Mouse (Mus musculus) hindbrain, postnatal 0 days (tissue): ENCODE measurements at regions not wholly inside any gene's neighbourhood (a gene's known extent, or its start where the extent isn't known, plus 50 kb on each side); places are given as distances from the start of the nearest gene placed in this dataset.

Experiments used
- ATAC-seq: fragments of 200-750 bp; cut with Nextera tagmentation; 2 replicates; pipeline ENCODE4 v1.8.0; 2017; ENCODE audit warnings: mild to moderate bottlenecking, moderate TSS enrichment, moderate library complexity
- DNase-seq: peaks from one replicate; pipeline ENCODE4 v3.0.0-alpha.2; 2015; ENCODE audit warnings: low spot score
- H3K27ac ChIP-seq: fragments of 300-500 bp; sonication (generic); 2 replicates; pipeline ENCODE4 v1.5.1; 2014; ENCODE audit warnings: mild to moderate bottlenecking
- H3K27me3 ChIP-seq: fragments of 300-500 bp; sonication (generic); 2 replicates; pipeline ENCODE4 v1.6.1; 2014; ENCODE audit warnings: low read length, mixed read lengths; ENCODE audit not compliant: insufficient read depth
- H3K36me3 ChIP-seq: fragments of 300-500 bp; sonication (generic); 2 replicates; pipeline ENCODE4 v1.6.1; 2014; ENCODE audit warnings: low read length, mixed read lengths; ENCODE audit not compliant: insufficient read depth
- H3K4me1 ChIP-seq: fragments of 300-500 bp; sonication (generic); 2 replicates; pipeline ENCODE4 v1.6.1; 2014; ENCODE audit warnings: antibody characterized with exemption, low read length, mixed read lengths; ENCODE audit not compliant: insufficient read depth
- H3K4me2 ChIP-seq: fragments of 300-500 bp; sonication (generic); 2 replicates; pipeline ENCODE4 v1.6.1; 2014; ENCODE audit warnings: low read depth, mild to moderate bottlenecking, low read length, moderate library complexity, mixed read lengths
- H3K4me3 ChIP-seq: fragments of 300-500 bp; sonication (generic); 2 replicates; pipeline ENCODE4 v1.5.1; 2014; ENCODE audit warnings: low read length
- H3K9ac ChIP-seq: fragments of 300-500 bp; sonication (generic); replicated peaks from 2 replicates; pipeline ENCODE4 v1.6.1; 2014; ENCODE audit warnings: mild to moderate bottlenecking, low read length, moderate library complexity, mixed read lengths
- H3K9me3 ChIP-seq: fragments of 300-500 bp; sonication (generic); 2 replicates; pipeline ENCODE4 v1.6.1; 2016; ENCODE audit warnings: low read length, mixed read lengths
- CTCF ChIP-seq: IDR thresholded peaks from 2 replicates; pipeline ENCODE4 v1.5.1; 2016; ENCODE audit warnings: antibody characterized with exemption, control low read depth, low read depth
- WGBS: fragments of 180-500 bp; shearing (Covaris S2); extraction: QIAGEN DNeasy Blood & Tissue Kit; methylation state at CpG from one replicate; pipeline ENCODE4 v1.1.7; 2014; 5-methylcytosine and 5-hydroxymethylcytosine counted together

DNA sequence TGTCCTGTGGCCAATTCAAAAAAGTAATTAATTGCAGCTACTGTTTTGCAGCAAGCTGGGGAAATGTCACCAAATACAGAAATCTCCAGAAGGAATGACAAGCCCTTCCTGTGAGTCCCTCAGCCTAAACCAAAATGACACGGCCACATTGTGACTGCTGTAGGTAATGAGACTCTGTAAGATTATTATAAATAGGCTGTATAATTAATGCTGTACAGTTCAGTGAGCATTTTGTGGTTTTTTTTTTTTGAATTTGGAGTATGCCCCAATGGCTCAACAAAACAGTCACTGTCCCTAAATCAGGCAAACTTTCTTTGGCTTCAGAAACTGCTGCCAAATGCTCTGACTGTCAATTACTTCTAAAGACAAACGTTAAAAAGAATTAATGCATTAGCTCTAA lies 615.9 kb upstream of the Sema6d start:
- no peaks in the 10 kb centered on the region for H3K9me3 ChIP-seq
- TF ChIP-seq CTCF: no peak
- 24% methylated on average over 2 of the region's 2 CpGs for WGBS
- DNase-seq (no peak), ATAC-seq (no peak)
- H3K4me2 ChIP-seq: no peak overlapping the region
- no peak overlapping the region for H3K4me3 ChIP-seq
- H3K27me3 ChIP-seq: no peaks in the 10 kb centered on the region
- no peaks in the 10 kb centered on the region for H3K4me1 ChIP-seq
- no peaks in the 10 kb centered on the region for H3K36me3 ChIP-seq
- no peak overlapping the region for H3K27ac ChIP-seq
- no peak overlapping the region for H3K9ac ChIP-seq

GRCm38 (mm10) chr2:123486681-123487080 lies 603.1 kb upstream of the Sema6d start:
- ATAC-seq (no peak), DNase-seq (no peak)
- Histone ChIP-seq H3K4me1 (no peaks in the 10 kb centered on the region), H3K36me3 (no peaks in the 10 kb centered on the region), H3K9ac (no peak overlapping the region), H3K9me3 (no peaks in the 10 kb centered on the region), H3K27ac (no peak overlapping the region), H3K4me2 (no peak overlapping the region), H3K4me3 (no peak overlapping the region), H3K27me3 (no peaks in the 10 kb centered on the region)
- 42% methylated on average over 1 of the region's 1 CpGs for WGBS
- TF ChIP-seq CTCF: no peak

- Histone ChIP-seq H3K4me1 (no peaks in the 10 kb centered on the region), H3K27me3 (no peaks in the 10 kb centered on the region), H3K4me3 (no peak overlapping the region), H3K36me3 (no peaks in the 10 kb centered on the region), H3K27ac (no peak overlapping the region), H3K4me2 (no peak overlapping the region), H3K9ac (no peak overlapping the region), H3K9me3 (no peaks in the 10 kb centered on the region)
- no peak for ATAC-seq
- no peak for TF ChIP-seq CTCF
- DNase-seq: no peak
- 89% methylated on average over 1 of the region's 1 CpGs for WGBS
Observed at GRCm38 (mm10) chr2:123506162-123506561, 583.6 kb upstream of the Sema6d start.

DNA sequence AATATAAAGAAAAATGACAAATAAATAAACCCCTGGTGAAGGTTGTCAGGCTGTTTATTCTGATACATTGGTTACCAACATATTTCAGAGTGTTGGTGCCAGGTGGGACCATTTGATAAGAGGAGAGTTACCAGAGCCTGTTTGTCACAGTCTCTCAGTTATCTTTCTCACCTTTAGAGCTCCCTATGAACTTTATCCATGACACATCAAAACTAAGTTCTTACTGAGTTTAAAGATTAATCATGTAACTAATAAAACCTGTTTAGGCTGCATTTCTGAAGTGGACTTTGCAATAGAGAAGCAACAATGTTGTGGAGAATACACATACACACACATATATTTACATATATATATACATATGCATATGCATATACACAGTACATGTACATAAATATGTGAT lies 582.7 kb upstream of the Sema6d start:
- DNase-seq (no peak), ATAC-seq (no peak)
- Histone ChIP-seq H3K27me3 (no peaks in the 10 kb centered on the region), H3K4me3 (no peak overlapping the region), H3K4me2 (no peak overlapping the region), H3K27ac (no peak overlapping the region), H3K9me3 (no peaks in the 10 kb centered on the region), H3K36me3 (no peaks in the 10 kb centered on the region), H3K9ac (no peak overlapping the region), H3K4me1 (no peaks in the 10 kb centered on the region)
- TF ChIP-seq CTCF: no peak

DNA sequence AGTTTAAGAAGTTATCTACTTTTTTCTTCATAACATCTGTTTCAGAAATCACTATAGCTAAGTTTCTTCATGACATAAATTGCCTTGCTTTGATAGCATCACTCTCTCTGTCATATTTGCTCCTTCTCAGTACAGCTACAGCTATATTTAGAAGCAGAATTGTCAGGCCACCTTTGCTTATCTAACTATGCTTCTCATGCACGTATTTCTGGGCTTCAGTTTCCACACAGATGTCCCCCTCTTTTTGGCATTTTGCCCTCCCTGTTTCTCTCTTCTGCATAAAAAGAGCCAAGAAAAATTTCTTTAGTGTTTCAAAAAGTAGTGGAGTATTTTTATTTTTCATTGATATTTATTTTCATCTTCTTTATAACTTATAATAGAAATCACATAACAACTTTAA lies 560.9 kb upstream of the Sema6d start:
- Histone ChIP-seq H3K27me3 (no peaks in the 10 kb centered on the region), H3K36me3 (no peaks in the 10 kb centered on the region), H3K4me3 (no peak overlapping the region), H3K4me2 (no peak overlapping the region), H3K9me3 (no peaks in the 10 kb centered on the region), H3K4me1 (no peaks in the 10 kb centered on the region), H3K27ac (no peak overlapping the region), H3K9ac (no peak overlapping the region)
- 45% methylated on average over 1 of the region's 1 CpGs for WGBS
- ATAC-seq (no peak), DNase-seq (peak; percentile 28)
- TF ChIP-seq CTCF: no peak

- Histone ChIP-seq H3K27me3 (no peaks in the 10 kb centered on the region), H3K4me3 (no peak overlapping the region), H3K4me1 (no peaks in the 10 kb centered on the region), H3K27ac (peak overlapping the region; percentile 28; the same call in 1 of the 2 replicates), H3K36me3 (no peaks in the 10 kb centered on the region), H3K9ac (no peak overlapping the region), H3K9me3 (no peaks in the 10 kb centered on the region), H3K4me2 (peak overlapping the region; percentile 29)
- WGBS: 43% methylated on average over 9 of the region's 9 CpGs
- ATAC-seq (peak; percentile 73), DNase-seq (peak; percentile 69)
- TF ChIP-seq CTCF: no peak
Observed at GRCm38 (mm10) chr2:123532946-123533791, 556.6 kb upstream of the Sema6d start.

- ATAC-seq: no peak
- 65% methylated on average over 1 of the region's 1 CpGs for WGBS
Observed at GRCm38 (mm10) chr2:123551249-123551850, 538.4 kb upstream of the Sema6d start.

More at GRCm38 (mm10) chr2:123551249-123551850, 538.4 kb upstream of the Sema6d start:
- H3K4me2 ChIP-seq: no peak overlapping the region
- no peak overlapping the region for H3K27ac ChIP-seq
- no peak for TF ChIP-seq CTCF
- H3K27me3 ChIP-seq: no peaks in the 10 kb centered on the region
- H3K36me3 ChIP-seq: no peaks in the 10 kb centered on the region
- H3K4me1 ChIP-seq: no peaks in the 10 kb centered on the region
- H3K9me3 ChIP-seq: no peaks in the 10 kb centered on the region
- no peak for DNase-seq
- H3K9ac ChIP-seq: no peak overlapping the region
- no peak overlapping the region for H3K4me3 ChIP-seq
